Mouse (Mus musculus): Measurements from ENCODE around the gene Cfap43. TPM values are rescaled to one million over a fixed set of nuclear protein-coding genes. Genes with fewer than 3 reads are reported as not detected.

The Cfap43 gene
- polyA plus RNA-seq, 1 experiment, result not detected

DNA sequence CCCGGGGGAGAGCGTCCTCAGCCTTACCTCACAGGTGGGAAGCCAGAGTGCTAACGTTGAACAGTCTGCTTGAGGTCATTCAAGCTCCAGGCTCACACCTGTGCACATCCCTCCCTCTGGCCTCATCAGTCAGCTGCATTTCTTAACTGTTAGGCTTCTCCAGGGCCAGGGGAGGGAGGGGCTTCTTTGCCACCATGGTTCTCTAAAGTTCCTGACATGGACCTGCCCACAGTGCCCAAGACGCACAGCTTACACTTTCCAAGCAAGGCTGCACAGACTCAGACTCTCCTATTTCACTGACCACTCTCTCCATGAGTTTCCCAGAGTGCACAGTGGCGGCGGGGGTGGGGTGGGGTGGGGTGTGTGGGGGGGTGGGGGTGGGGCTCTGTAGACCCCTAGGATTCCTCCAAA is 10.1 kb downstream of the Cfap43 start:
- H3K27me3 ChIP-seq (replicated peaks; ENCODE audit: control insufficient read depth, insufficient read depth, low read length), result no peaks in the 10 kb centered on the region
- TF ChIP-seq CTCF (conservative IDR thresholded peaks at IDR 0.05; ENCODE audit: insufficient read depth, insufficient read length, low read depth, low read length), result no peak
- no peak for TF ChIP-seq POLR2A (IDR thresholded peaks at IDR 0.05; ENCODE audit: low read depth, low read length)
- H3K4me3 ChIP-seq (ENCODE audit: insufficient read depth, low read depth, low read length), result no peak overlapping the region
- no peak for DNase-seq
- H3K27ac ChIP-seq (ENCODE audit: insufficient read depth, low read depth, low read length), result peak overlapping the region; percentile 68
- H3K36me3 ChIP-seq (ENCODE audit: control insufficient read depth, insufficient read depth, low read length), result no peaks in the 10 kb centered on the region
- WGBS, result 28% methylated on average over 6 of the region's 6 CpGs
- no peaks in the 10 kb centered on the region for H3K4me1 ChIP-seq (ENCODE audit: control insufficient read depth, insufficient read depth, low read length)

DNA sequence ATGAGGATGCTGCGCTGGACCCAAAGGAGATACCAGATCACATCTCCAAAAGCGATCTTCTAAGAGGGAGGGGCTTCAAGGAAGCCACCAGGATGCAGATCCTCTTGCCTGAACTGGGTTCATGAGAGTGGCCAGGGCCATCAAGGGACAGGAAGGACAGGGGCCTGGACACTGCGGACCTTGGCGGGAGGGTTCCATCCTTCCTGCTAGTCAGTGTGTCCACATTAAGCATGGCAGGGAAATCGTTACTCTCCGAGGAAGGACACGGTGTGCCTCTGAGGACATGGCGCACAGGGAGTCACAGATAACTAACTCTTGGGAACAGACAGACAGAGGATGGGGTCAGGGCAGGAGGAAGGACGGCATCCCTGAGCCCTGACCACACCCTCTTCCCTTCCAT is 11.5 kb downstream of the Cfap43 start:
- H3K4me1 ChIP-seq (ENCODE audit: control insufficient read depth, insufficient read depth, low read length), result peaks cover 6% of the 10 kb centered on the region; the same call in 1 of the 2 replicates
- peak overlapping the region; percentile 68 for H3K27ac ChIP-seq (ENCODE audit: insufficient read depth, low read depth, low read length)
- no peaks in the 10 kb centered on the region for H3K36me3 ChIP-seq (ENCODE audit: control insufficient read depth, insufficient read depth, low read length)
- H3K27me3 ChIP-seq (replicated peaks; ENCODE audit: control insufficient read depth, insufficient read depth, low read length), result no peaks in the 10 kb centered on the region
- no peak overlapping the region for H3K4me3 ChIP-seq (ENCODE audit: insufficient read depth, low read depth, low read length)
- 73% methylated on average over 9 of the region's 9 CpGs for WGBS
- peak; percentile 81 for DNase-seq
- TF ChIP-seq CTCF (conservative IDR thresholded peaks at IDR 0.05; ENCODE audit: insufficient read depth, insufficient read length, low read depth, low read length), result no peak
- no peak for TF ChIP-seq POLR2A (IDR thresholded peaks at IDR 0.05; ENCODE audit: low read depth, low read length)

DNA sequence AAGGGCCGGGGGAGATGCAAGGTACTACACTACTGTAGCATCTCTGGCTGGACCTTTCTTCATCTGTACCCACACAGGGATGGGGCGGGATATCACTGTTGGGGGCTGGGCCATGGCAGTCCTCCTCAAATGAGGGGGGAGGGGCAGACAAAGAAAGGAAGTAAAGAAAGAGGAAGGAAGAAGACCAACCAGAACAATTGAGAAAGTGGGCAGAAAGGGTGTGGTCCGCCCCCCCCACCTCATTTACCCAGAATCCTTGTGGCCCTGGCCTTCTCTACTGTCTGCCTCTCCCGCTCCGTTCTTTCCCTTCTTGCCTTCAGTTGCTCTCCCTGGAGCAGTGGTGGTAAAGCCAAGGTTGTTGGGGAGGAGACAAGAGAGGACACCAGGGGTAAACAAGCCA is 13.5 kb downstream of the Cfap43 start:
- 83% methylated on average over 5 of the region's 5 CpGs for WGBS
- no peak for DNase-seq
- no peaks in the 10 kb centered on the region for H3K27me3 ChIP-seq (replicated peaks; ENCODE audit: control insufficient read depth, insufficient read depth, low read length)
- no peaks in the 10 kb centered on the region for H3K36me3 ChIP-seq (ENCODE audit: control insufficient read depth, insufficient read depth, low read length)
- peaks cover 11% of the 10 kb centered on the region; the same call in 1 of the 2 replicates for H3K4me1 ChIP-seq (ENCODE audit: control insufficient read depth, insufficient read depth, low read length)
- no peak overlapping the region for H3K27ac ChIP-seq (ENCODE audit: insufficient read depth, low read depth, low read length)
- H3K4me3 ChIP-seq (ENCODE audit: insufficient read depth, low read depth, low read length), result no peak overlapping the region
- TF ChIP-seq POLR2A (IDR thresholded peaks at IDR 0.05; ENCODE audit: low read depth, low read length) (no peak), CTCF (conservative IDR thresholded peaks at IDR 0.05; ENCODE audit: insufficient read depth, insufficient read length, low read depth, low read length) (no peak)

DNA sequence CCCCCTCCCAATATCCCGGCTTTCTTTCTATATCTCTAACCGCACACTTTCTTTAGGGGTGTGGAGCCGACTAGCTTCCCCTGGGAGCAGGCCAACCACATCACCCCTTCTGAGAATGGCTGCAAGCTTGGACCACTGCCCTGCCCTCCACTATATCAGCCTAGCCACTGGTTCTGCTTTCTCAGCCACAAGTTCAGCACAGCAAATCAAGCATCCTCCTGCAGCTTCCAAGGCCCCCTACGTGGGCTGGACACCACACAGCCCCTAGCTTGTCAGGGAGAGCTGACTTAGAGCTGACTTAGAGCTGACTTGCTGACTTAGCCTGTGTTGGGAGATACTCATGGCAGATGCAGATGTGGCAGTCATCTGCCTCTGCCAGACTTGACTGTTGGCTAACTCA is 14.0 kb downstream of the Cfap43 start:
- Histone ChIP-seq H3K4me3 (ENCODE audit: insufficient read depth, low read depth, low read length) (no peak overlapping the region), H3K27me3 (replicated peaks; ENCODE audit: control insufficient read depth, insufficient read depth, low read length) (no peaks in the 10 kb centered on the region), H3K4me1 (ENCODE audit: control insufficient read depth, insufficient read depth, low read length) (peaks cover 11% of the 10 kb centered on the region; the same call in 1 of the 2 replicates), H3K36me3 (ENCODE audit: control insufficient read depth, insufficient read depth, low read length) (no peaks in the 10 kb centered on the region), H3K27ac (ENCODE audit: insufficient read depth, low read depth, low read length) (no peak overlapping the region)
- 77% methylated on average over 4 of the region's 4 CpGs for WGBS
- no peak for DNase-seq
- TF ChIP-seq POLR2A (IDR thresholded peaks at IDR 0.05; ENCODE audit: low read depth, low read length), result no peak
- TF ChIP-seq CTCF (conservative IDR thresholded peaks at IDR 0.05; ENCODE audit: insufficient read depth, insufficient read length, low read depth, low read length), result no peak

DNA sequence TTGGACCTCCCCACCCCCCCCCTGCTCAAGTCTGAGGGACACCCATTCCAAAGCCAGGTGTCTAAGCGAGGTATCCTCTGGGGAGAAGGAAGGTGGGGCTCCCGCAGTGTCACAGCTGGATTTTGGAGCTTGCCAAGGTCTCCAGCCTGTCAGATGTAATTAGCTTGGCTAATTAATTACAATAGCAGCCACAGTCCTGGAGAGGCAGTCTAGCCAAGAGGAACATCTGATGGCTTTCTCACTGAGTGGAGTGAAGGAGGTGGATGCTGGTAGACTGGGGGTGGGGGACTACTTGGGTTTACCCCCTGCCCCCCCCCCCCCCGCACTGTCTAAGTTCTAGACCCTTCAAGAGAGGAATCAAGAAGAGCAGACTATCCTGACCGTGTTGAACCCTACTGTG is 15.4 kb downstream of the Cfap43 start:
- DNase-seq, result no peak
- H3K27me3 ChIP-seq (replicated peaks; ENCODE audit: control insufficient read depth, insufficient read depth, low read length), result no peaks in the 10 kb centered on the region
- 49% methylated on average over 4 of the region's 4 CpGs for WGBS
- TF ChIP-seq POLR2A (IDR thresholded peaks at IDR 0.05; ENCODE audit: low read depth, low read length), result no peak
- TF ChIP-seq CTCF (conservative IDR thresholded peaks at IDR 0.05; ENCODE audit: insufficient read depth, insufficient read length, low read depth, low read length), result no peak
- no peak overlapping the region; the same call in 1 of the 2 replicates for H3K27ac ChIP-seq (ENCODE audit: insufficient read depth, low read depth, low read length)
- H3K36me3 ChIP-seq (ENCODE audit: control insufficient read depth, insufficient read depth, low read length), result no peaks in the 10 kb centered on the region
- H3K4me3 ChIP-seq (ENCODE audit: insufficient read depth, low read depth, low read length), result no peak overlapping the region
- H3K4me1 ChIP-seq (ENCODE audit: control insufficient read depth, insufficient read depth, low read length), result peaks cover 11% of the 10 kb centered on the region; the same call in 1 of the 2 replicates

DNA sequence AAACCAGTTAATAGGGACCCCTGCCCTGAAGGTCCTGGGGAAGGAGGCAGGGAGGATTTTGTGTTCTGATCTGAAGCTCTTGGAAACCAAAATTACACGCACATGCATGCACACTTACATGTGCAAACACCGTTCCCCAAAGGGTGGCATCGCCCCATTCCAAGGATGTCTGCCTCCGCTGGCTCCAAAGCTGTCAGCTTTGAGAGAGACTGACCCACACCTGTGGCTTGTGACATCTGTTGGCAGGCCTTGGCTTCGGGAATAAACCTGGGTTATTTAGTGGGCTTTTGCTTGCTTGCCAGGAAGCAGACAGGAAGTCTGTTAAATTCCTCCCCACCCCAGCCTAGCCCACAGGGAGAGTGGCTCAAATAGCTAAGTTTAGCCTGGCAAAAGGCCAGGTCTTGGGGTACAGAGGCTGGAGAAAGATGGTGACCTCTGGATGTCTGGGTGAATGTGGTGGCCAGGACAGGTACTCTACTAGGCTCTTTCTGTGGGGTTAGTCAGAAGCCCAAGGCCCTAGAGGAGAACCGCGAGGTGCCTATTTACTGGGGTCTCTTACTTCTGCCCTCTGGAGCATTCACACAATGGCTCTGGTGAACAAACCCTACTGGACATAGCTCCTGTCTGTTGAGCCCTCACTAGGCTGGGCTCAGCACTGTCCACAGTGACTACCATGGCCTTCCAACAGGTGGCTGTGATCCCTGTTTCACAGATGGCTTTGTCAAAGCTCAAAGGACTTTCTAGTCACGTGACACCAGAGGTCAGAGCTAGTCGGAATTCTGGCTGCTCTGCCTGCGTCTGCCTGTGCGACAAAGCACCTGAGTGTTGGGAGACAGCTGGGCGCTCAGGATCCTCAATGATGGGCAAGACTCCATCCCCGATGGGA is 16.5 kb downstream of the Cfap43 start:
- 52% methylated on average over 13 of the region's 13 CpGs for WGBS
- TF ChIP-seq POLR2A (IDR thresholded peaks at IDR 0.05; ENCODE audit: low read depth, low read length) (no peak), CTCF (conservative IDR thresholded peaks at IDR 0.05; ENCODE audit: insufficient read depth, insufficient read length, low read depth, low read length) (no peak)
- Histone ChIP-seq H3K4me3 (ENCODE audit: insufficient read depth, low read depth, low read length) (no peak overlapping the region), H3K27ac (ENCODE audit: insufficient read depth, low read depth, low read length) (peak overlapping the region; percentile 78), H3K27me3 (replicated peaks; ENCODE audit: control insufficient read depth, insufficient read depth, low read length) (no peaks in the 10 kb centered on the region), H3K4me1 (ENCODE audit: control insufficient read depth, insufficient read depth, low read length) (peaks cover 11% of the 10 kb centered on the region; the same call in 1 of the 2 replicates), H3K36me3 (ENCODE audit: control insufficient read depth, insufficient read depth, low read length) (no peaks in the 10 kb centered on the region)
- DNase-seq, result peak; percentile 89

DNA sequence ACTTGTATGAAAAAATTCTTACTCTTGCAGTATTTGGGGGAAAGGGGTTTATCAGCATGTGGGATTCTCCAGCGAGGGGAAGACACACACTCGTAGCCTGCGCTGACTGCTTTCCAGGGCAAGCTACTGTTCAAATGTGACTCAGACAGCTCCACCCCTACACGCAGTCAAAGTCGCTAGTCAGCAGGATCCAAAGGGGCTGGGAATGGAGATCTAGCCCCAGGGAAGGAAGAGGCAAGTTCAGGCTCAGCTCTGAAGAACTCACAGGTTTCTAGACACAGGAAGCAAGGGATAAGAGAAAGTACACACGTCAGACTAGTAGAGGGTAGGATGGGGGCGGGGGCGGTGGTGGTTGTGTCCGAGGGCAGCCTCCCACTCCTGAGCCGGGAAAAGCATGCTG is 18.5 kb downstream of the Cfap43 start:
- no peak overlapping the region for H3K4me3 ChIP-seq (ENCODE audit: insufficient read depth, low read depth, low read length)
- DNase-seq, result no peak
- peaks cover 11% of the 10 kb centered on the region; the same call in 1 of the 2 replicates for H3K4me1 ChIP-seq (ENCODE audit: control insufficient read depth, insufficient read depth, low read length)
- H3K27me3 ChIP-seq (replicated peaks; ENCODE audit: control insufficient read depth, insufficient read depth, low read length), result no peaks in the 10 kb centered on the region
- no peaks in the 10 kb centered on the region for H3K36me3 ChIP-seq (ENCODE audit: control insufficient read depth, insufficient read depth, low read length)
- no peak overlapping the region for H3K27ac ChIP-seq (ENCODE audit: insufficient read depth, low read depth, low read length)
- WGBS, result 74% methylated on average over 10 of the region's 10 CpGs
- TF ChIP-seq CTCF (conservative IDR thresholded peaks at IDR 0.05; ENCODE audit: insufficient read depth, insufficient read length, low read depth, low read length) (no peak), POLR2A (IDR thresholded peaks at IDR 0.05; ENCODE audit: low read depth, low read length) (no peak)

Measured in kidney, adult 2 months (tissue).